Mouse (Mus musculus) brown adipose tissue, adult 24 weeks (tissue): Measurements from ENCODE around the gene Tmem129. TPM values are rescaled to one million over a fixed set of nuclear protein-coding genes. Genes with fewer than 3 reads are reported as not detected.

Experiments used
- polyA plus RNA-seq: library from polyadenylated mRNA; stranded (reverse); fragments of >200 nt; gene quantifications from 2 replicates; pipeline ENCODE4 v1.2.4, GENCODE M21; 2012; ENCODE audit not compliant: missing spikeins, insufficient read depth, insufficient read length

Tmem129 gene
- polyA plus RNA-seq, 1 experiment: 16.3 TPM

Other genes with a start within 250 kb of the Tmem129 start
- not detected in 2 replicates for gene Nkx1-1, start 224.4 kb downstream of the Tmem129 start, polyA plus RNA-seq
- 13.6 and 14.7 TPM in 2 replicates for gene Fam53a, start 28.8 kb downstream of the Tmem129 start, polyA plus RNA-seq
- gene Gm9903, start 28.5 kb downstream of the Tmem129 start, polyA plus RNA-seq: not detected in 2 replicates
- 30.5 and 58.5 TPM in 2 replicates for gene Slbp, start 5.8 kb downstream of the Tmem129 start, polyA plus RNA-seq
- 3.3 and 3.5 TPM in 2 replicates for gene Tacc3, start 288 bp downstream of the Tmem129 start, polyA plus RNA-seq
- 1.0 and 3.5 TPM in 2 replicates for gene Fgfr3, start 63.3 kb upstream of the Tmem129 start, polyA plus RNA-seq
- 124 and 126 TPM in 2 replicates for gene Letm1, start 124.4 kb upstream of the Tmem129 start, polyA plus RNA-seq
- 5.2 and 5.3 TPM in 2 replicates for gene Nsd2, start 162.3 kb upstream of the Tmem129 start, polyA plus RNA-seq